Mouse (Mus musculus) adrenal gland, postnatal 36 days (tissue): Measurements from ENCODE around the gene Fbn1. TPM values are rescaled to one million over a fixed set of nuclear protein-coding genes. Genes with fewer than 3 reads are reported as not detected.
A peak's percentile ranks its signal among the peaks of the same experiment; 100 is the strongest.

ENCODE experiments used
- DNase-seq, 2 experiments: peaks; one replicate each; pipeline ENCODE4 v3.0.0; 2021; ENCODE audit warnings: mixed read lengths in 1 of 2
- total RNA-seq, 2 experiments: library from RNA; stranded (reverse); gene quantifications; 2 replicates each; pipeline ENCODE4 v1.2.3; 2021

The Fbn1 gene
- total RNA-seq, 2 experiments from 2014 or later, result 45.1 to 84.3 TPM

DNA sequence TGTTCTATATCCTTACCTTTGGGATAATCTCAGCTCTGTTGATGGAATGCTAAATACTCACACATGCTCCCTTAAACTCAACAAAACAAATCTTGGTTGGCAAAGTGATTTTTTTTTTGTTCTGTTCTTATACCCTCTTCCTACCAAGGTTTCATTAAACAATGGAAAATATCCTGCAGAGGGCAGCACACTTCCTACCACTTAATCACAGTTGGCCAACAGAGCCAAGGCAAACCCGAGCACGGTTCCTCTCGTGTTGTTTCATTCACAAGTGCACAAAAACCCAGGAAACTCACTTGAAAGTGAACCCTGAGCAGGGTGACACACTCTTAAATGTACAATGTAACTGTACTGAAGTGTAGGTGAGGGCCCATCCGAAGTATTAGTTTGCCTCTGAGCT lies 173.6 kb downstream of the Fbn1 start:
- peak; percentile 29 to 58 for DNase-seq

DNA sequence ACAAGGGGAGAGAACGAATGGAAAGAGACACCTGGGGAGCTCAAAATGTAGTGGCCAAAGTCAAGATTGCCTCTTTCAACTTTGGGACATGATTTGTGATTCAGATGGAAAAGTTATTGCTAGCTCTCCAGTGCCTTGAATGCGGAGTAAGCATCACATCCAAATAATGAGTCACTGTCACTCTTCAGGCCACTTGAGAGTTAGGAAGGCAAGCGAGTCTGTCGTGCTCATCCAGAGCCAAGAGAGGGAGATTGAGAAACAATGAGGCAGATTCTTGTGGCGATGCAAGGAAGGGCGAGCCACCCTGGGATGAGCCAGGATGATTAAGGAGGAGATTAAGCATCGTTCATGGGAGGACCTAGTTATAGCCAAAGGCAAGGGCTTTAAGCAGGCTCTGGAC lies 176.2 kb downstream of the Fbn1 start:
- no peak for DNase-seq

- no peak for DNase-seq
Measured at GRCm38 (mm10) chr2:125330506-125330905, 177.3 kb downstream of the Fbn1 start.

DNA sequence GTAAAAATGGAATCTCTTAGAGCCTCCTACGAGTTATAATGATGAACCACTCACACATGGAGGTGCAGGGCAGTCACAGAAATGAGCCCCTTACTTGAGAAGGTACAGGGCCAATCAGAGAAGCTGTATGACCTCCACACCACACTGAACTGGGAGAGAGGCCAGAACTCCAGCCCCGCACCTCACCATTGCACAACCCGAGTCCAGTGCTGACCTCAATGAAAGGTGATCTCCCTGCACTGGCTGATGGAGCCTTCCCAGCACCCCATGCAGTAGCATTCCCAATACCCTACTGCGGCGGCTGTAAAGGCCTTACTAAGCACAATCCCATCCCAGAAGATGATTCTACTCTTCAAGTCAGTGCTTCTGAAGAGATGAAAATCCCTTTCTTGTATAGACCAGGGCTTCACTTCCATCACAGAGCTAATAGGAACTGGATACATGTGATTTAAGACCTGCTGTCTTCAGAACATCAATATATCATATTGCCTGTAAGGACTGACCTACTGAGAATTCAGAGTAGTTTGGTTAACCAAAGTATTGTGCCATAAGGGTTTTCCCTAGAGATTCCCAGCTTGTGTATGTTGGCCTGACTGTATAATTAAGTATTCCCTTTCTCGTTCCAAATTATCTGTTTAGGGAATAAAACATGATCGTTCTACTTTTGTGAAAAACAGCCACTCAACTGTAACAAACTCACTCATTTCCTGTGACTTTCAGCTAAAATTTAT lies 182.5 kb downstream of the Fbn1 start:
- DNase-seq, result peak in 1 of 2 experiments; percentile 10

DNA sequence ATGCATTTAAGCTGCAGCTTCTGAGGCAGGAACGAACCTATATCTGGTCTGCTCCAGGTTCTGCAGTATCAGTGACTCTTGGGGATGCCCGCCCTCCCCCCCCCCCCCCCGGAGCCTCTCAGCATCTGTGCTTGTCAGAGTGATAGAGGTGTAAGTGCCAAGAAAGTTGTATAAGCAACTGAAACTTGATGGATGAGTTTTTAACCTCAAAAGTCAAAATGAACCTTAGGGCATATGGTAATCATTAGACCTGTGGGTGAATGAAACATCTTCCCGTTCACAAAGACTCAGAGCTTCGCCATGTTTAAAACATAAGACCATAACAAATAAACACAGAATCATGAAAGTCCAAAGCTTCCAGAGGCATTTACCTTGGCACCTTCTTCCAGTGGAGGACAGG lies 183.3 kb downstream of the Fbn1 start:
- no peak for DNase-seq

- no peak for DNase-seq
Measured at GRCm38 (mm10) chr2:125323347-125323746, 184.4 kb downstream of the Fbn1 start.

DNA sequence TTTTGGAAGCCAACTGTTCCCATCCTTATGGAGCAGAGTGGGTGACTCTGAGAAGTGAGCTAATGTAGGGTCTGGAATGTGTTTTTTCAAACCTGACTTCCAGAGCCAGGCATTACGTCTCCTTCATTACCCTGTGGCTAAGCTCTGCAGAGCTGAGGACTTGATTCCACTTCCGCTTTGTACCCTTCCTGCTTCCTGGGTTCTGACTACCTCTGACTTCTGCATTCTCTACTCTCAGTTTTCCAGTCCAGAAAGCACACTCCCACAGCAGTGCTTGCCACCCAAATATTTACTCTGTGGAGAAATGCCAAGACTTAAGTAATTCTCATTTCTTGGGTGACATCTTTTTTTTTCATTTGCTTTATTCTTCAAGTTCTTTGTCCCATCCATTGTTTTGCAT lies 185.2 kb downstream of the Fbn1 start:
- DNase-seq, result no peak

DNA sequence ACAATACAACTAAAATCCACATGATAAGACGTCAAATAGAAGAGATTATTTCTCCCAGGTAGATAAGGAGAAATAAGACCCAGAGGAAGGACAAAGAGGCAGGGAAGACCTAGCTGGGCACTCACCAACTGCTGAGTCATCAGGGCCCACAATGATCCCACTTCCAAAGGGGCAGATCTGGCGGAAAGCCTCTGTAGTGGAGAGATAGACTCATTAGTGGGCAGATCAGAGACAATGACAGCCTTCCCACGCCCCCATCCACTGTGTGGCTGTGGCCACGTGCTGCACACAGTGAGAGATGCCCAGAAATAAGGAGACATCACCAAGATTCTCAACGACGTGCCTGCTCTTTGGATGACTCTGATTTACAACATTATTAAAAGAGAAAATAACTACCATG lies 186.7 kb downstream of the Fbn1 start:
- DNase-seq, result no peak

GRCm38 (mm10) chr2:125319651-125320050 lies 188.1 kb downstream of the Fbn1 start:
- DNase-seq, result no peak

DNA sequence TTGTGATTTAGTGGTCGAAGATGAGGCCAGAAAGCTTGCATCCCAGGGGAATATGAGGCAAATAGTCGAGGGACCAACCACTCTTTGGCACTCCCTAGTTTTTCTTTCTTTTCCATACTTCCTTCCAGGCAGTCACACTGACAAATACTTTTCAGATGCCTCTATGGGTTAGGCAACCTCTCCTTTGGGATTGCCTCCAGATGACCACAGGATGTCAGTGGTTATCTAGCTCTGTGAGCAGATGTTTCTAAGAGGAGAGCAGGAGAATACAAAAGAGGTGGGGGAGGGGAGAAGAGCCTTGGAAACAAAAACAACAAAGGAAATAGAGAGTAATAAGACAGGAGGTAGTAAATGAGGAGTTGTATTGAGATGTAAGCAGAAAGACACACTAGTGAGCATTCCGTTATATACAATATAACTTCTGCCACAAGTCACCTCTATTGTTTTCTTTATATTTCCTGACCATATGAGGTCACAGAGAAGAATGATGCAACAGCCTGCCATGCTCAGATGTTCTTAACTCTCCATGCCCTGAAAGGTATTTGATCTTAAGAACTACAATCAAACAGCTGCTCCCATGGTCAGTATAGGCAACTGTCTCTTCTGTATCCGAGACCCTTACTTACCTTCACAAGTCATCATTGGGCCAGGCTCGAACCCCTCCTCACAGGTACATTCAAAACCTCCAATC lies 189.3 kb downstream of the Fbn1 start:
- DNase-seq, result no peak

DNA sequence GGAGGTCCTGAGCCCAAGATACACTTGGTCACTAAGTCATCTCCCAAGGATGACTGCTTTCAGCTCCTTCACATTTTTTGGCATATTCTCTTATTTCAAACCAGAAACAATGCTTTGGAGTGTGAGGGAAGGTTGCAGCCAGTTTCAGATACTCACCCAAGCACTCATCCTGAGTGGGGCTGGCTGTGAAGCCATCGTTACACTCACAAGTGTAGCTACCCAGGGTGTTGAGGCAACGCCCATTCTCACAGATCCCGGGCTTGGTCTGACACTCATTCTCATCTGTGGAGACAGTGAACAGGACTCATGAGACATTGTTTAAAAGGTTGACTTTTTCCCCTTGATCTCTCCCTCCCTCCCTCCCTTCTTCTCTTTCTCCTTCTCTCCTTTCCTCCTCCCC lies 192.6 kb downstream of the Fbn1 start:
- DNase-seq, result no peak

- DNase-seq, result no peak
Measured at GRCm38 (mm10) chr2:125314169-125314925, 193.4 kb downstream of the Fbn1 start.

DNA sequence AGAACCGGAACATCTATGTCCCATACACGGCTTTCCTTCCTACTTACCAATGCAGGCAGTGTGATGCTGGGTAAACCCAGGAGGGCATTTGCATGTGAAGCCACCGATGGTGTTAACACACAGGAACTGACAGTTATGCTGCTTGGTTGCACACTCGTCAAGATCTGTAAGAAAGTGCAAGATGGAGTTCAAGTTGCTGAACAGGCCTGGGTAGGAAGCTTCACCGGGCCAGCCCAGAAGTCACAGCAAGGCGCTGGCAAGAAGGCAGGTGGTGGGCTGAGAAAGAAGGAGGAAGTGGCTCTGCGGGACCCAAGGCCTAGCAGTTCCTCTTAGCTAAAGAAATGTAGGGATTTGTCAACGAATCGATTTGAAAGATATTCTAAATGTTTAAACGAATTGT lies 198.1 kb downstream of the Fbn1 start:
- no peak for DNase-seq

- DNase-seq, result no peak
Measured at GRCm38 (mm10) chr2:125305671-125306070, 202.1 kb downstream of the Fbn1 start.

- DNase-seq, result no peak
Measured at GRCm38 (mm10) chr2:125304746-125305145, 203.0 kb downstream of the Fbn1 start.

GRCm38 (mm10) chr2:125303764-125304384 lies 203.9 kb downstream of the Fbn1 start:
- no peak for DNase-seq

DNA sequence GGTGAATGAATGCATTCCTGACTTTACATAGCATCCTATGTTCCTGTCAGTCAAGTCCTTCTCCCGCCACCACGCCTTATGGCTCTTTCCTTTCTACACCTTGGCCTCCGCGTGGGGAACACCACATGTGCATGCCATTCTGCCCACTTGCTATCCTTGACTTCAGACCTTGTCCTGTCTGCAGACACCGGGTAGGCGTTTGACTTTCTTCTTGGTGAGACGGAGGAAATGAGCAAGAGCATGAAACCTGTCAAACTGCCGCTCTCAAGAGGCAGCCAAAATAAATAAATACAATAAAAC lies 205.2 kb downstream of the Fbn1 start:
- DNase-seq, result no peak

DNA sequence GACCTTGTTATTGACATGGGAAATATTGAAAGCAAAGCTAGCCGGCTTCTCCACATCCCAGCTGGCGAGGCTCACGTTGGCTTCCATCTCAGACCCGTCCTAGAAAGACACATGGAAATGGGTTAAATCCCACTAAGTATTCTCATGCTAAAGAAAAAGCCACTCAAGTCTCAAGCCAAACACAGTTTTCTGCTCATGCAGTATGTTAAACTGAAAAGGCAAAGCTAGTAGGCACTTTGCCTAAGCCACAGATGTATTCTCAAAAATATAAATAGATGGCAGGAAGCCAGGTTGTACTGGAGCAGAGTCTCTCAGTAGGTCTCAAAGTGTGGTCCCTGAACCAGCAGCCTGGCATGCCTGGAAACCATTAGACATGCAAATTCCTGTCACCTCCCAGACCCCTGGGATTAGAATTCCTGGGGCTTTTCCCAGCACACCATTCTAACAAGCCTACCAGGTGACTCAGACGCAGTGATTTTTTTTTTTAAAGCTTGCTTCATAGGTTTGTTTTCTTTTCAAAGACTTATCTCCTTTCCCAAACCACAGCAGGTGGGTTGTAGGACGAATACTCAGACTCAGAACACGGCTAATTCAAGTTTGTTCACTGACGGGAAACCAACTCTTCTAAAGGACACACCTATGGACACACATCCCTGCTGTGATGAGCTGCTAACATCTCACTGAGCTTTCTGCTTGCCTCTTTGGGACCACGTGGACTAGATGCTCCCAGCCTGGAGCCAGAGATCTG lies 205.7 kb downstream of the Fbn1 start:
- DNase-seq, result no peak

DNA sequence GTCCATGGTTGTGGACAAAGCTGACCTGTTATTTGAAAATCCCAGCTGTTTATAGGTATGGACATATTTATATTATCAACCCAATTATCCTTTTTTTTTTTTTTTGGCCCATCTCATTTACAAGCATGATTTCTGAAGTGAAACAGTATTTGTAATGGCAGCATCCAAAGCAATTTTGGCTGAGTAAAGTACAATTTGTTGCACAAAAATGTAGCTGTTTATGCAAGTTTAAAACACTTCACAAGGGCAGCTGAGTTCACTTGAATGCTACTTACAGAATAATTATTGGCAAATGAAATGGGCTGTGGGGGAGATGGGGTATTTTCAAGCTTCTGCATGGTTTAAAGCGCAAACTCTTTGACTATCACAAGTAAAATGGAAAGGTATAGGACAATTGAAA lies 209.0 kb downstream of the Fbn1 start:
- no peak for DNase-seq

DNA sequence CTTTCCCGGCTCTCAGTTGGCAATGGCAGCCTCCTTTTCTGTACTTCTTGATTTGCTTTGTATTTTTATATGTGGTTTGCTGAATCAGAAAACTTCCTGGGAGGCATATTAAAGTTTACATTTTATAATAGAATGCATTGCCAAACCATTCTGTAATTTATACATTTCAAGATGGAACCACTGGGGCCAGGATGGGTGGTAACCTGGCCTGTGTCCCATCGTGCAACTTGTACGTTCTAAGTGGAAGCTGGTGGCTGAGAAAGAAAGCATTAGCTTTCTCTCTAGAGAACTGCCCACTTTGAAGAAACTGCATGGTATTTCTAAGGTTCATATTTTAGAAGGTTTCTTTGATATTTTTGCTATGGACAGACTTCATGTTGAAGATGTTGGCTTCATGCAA lies 212.3 kb downstream of the Fbn1 start:
- no peak for DNase-seq

DNA sequence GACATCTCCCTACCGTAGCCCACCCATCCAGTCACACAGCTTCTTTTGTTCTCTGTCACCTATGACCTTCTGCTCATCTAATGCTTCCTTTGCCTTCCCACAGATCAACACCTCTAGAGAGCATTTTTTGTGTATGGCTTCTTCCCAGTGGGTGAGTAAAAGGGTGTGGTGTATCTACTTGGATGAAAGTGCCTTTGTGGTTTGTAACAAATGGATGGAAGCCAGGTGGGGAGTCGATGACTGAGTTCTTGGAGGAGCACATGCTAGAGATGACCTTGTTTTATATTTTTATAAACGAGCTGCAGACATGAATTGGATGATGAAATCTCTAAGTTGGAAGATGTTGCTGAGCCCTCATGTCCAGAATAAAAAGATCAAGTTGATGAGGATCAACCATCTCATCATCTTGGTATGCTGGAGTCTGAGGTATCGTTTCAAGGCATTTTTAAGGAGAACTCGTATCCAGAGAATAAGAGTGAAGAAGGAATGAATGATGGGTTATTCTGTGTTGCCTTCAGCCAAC lies 213.8 kb downstream of the Fbn1 start:
- DNase-seq, result peak in 1 of 2 experiments; percentile 16

GRCm38 (mm10) chr2:125292616-125293015 lies 215.2 kb downstream of the Fbn1 start:
- DNase-seq, result no peak
